Mouse (Mus musculus): ENCODE results near the gene Lmf1. TPM values are rescaled to one million over a fixed set of nuclear protein-coding genes. Genes with fewer than 3 reads are reported as not detected.

Lmf1 gene
- polyA plus RNA-seq, 1 experiment from 2014 or later = 16.1 TPM

GRCm38 (mm10) chr17:25567745-25568144 is 11.1 kb upstream of the Lmf1 start:
- DNase-seq (ENCODE audit: low spot score) = peak; percentile 73

- DNase-seq (ENCODE audit: low spot score) = no peak
These were observed 10.7 kb upstream of the Lmf1 start for GRCm38 (mm10) chr17:25568206-25568605.

- no peak for DNase-seq (ENCODE audit: low spot score)
These were observed 10.0 kb upstream of the Lmf1 start for GRCm38 (mm10) chr17:25568880-25569279.

- DNase-seq (ENCODE audit: low spot score) = no peak
These were observed 8.8 kb upstream of the Lmf1 start for GRCm38 (mm10) chr17:25569833-25570647.

GRCm38 (mm10) chr17:25570648-25571452 is 8.0 kb upstream of the Lmf1 start, which contains the start of gene Sox8:
TSS of gene Sox8 (minus strand) at chr17:25570686.
- peak; percentile 75 for DNase-seq (ENCODE audit: low spot score)

- no peak for DNase-seq (ENCODE audit: low spot score)
These were observed 7.4 kb upstream of the Lmf1 start for GRCm38 (mm10) chr17:25571453-25571820.

GRCm38 (mm10) chr17:25575208-25575971 is 3.5 kb upstream of the Lmf1 start:
- DNase-seq (ENCODE audit: low spot score) = no peak

- peak; percentile 22 for DNase-seq (ENCODE audit: low spot score)
These were observed 2.9 kb upstream of the Lmf1 start for GRCm38 (mm10) chr17:25576034-25576433.

- DNase-seq (ENCODE audit: low spot score) = no peak
These were observed 1.6 kb upstream of the Lmf1 start for GRCm38 (mm10) chr17:25577263-25577662.

- DNase-seq (ENCODE audit: low spot score) = no peak
These were observed 1.2 kb upstream of the Lmf1 start for GRCm38 (mm10) chr17:25577702-25578101.

GRCm38 (mm10) chr17:25579332-25580047 is 605 bp downstream of the Lmf1 start:
- no peak for DNase-seq (ENCODE audit: low spot score)

GRCm38 (mm10) chr17:25582076-25582475 is 3.2 kb downstream of the Lmf1 start:
- no peak for DNase-seq (ENCODE audit: low spot score)

- DNase-seq (ENCODE audit: low spot score) = no peak
These were observed 4.2 kb downstream of the Lmf1 start for GRCm38 (mm10) chr17:25583099-25583498.

- DNase-seq (ENCODE audit: low spot score) = no peak
These were observed 5.0 kb downstream of the Lmf1 start for GRCm38 (mm10) chr17:25583858-25584257.

- no peak for DNase-seq (ENCODE audit: low spot score)
These were observed 5.8 kb downstream of the Lmf1 start for GRCm38 (mm10) chr17:25584646-25585045.

- DNase-seq (ENCODE audit: low spot score) = no peak
These were observed 11.2 kb downstream of the Lmf1 start for GRCm38 (mm10) chr17:25590068-25590467.

- DNase-seq (ENCODE audit: low spot score) = no peak
These were observed 12.1 kb downstream of the Lmf1 start for GRCm38 (mm10) chr17:25590985-25591384.

- no peak for DNase-seq (ENCODE audit: low spot score)
These were observed 13.5 kb downstream of the Lmf1 start for GRCm38 (mm10) chr17:25592336-25592735.

GRCm38 (mm10) chr17:25593411-25594261 is 14.8 kb downstream of the Lmf1 start:
- no peak for DNase-seq (ENCODE audit: low spot score)

- DNase-seq (ENCODE audit: low spot score) = no peak
These were observed 16.6 kb downstream of the Lmf1 start for GRCm38 (mm10) chr17:25595495-25595894.
